Mouse (Mus musculus) liver, adult 2 months (tissue): ENCODE results near the gene BC005624.

Source experiments
- CTCF ChIP-seq: fragments of 200-500 bp; IDR thresholded peaks from 2 replicates; pipeline ENCODE4 v1.5.1; 2011; ENCODE audit warnings: low read depth, low read length, control low read depth
- POLR2A ChIP-seq: fragments of 200-500 bp; IDR thresholded peaks from 2 replicates; pipeline ENCODE4 v1.6.1; 2011; ENCODE audit warnings: low read length, control low read depth; ENCODE audit not compliant: insufficient read depth; ENCODE audit errors: extremely low read depth

- TF ChIP-seq POLR2A: no peak
- peak; percentile 95 for TF ChIP-seq CTCF
These were observed 39.4 kb downstream of the BC005624 start for GRCm38 (mm10) chr2:30942603-30943011.
